Mouse (Mus musculus) hindlimb bud, embryonic 11.5 days (tissue): ENCODE results near the gene Kif26b.
A peak's percentile ranks its signal among the peaks of the same experiment; 100 is the strongest.

Experiments
- DNase-seq: peaks from one replicate; pipeline ENCODE4 v3.0.0-alpha.2; 2012; ENCODE audit warnings: low read depth, low spot score; ENCODE audit errors: extremely low spot score

Gene Kif26b

DNA sequence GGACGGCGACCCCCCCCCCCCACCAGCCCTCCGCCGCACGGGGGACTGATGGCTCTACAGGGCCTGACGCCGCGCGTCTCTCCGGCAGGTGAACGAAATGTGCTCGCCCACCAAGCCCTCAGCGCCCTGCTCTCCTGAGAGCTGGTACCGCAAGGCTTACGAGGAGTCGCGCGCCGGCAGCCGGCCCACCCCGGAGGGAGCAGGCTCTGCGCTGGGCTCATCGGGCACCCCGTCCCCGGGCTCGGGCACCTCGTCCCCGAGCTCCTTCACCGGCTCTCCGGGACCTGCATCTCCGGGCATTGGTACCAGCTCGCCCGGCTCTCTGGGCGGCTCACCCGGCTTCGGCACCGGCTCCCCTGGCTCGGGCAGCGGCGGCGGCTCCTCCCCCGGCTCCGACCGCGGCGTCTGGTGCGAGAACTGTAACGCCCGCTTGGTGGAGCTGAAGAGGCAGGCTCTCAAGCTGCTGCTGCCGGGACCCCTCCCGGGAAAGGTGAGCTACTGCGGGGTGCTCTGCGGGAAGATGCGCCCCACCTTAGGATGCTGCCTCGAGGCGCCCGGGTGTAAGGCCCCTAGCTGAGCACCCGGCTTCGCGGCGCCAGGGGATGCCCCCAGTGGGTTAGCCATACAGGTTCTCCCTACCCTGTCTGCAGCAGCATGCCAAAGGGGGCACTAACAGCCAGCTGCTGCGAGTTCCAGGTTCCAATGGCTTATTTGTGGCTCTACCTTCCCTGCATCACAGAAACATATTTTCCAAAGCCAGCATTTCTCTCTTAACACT lies 1.6 kb downstream of the Kif26b start:
- no peak for DNase-seq

DNA sequence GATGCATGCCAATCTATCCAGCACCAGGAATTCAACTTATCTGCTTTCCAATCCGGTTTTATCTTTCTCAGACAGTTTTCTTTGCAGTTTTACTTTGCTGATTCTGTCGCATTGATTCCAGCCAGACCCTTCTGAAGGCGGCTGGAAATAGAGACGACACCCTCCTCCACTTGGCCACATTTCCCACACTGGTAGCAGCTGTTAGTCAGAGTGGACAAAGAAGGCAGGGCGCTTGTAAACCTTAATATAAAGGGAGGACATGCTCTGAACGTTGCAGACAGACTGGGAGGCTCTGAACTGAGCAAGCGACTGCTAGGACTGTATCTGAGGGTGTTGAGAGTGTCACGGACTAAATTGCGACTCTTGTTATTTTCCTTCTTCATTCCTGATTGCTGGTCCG lies 11.3 kb downstream of the Kif26b start:
- no peak for DNase-seq

GRCm38 (mm10) chr1:178542415-178542814 lies 13.5 kb downstream of the Kif26b start:
- DNase-seq, result no peak

- DNase-seq, result no peak
Measured at GRCm38 (mm10) chr1:178542990-178543944, 14.3 kb downstream of the Kif26b start.

GRCm38 (mm10) chr1:178544585-178544984 lies 15.7 kb downstream of the Kif26b start:
- DNase-seq, result no peak

- DNase-seq, result no peak
Measured at GRCm38 (mm10) chr1:178549576-178549975, 20.7 kb downstream of the Kif26b start.

GRCm38 (mm10) chr1:178550477-178551047 lies 21.6 kb downstream of the Kif26b start:
- no peak for DNase-seq

DNA sequence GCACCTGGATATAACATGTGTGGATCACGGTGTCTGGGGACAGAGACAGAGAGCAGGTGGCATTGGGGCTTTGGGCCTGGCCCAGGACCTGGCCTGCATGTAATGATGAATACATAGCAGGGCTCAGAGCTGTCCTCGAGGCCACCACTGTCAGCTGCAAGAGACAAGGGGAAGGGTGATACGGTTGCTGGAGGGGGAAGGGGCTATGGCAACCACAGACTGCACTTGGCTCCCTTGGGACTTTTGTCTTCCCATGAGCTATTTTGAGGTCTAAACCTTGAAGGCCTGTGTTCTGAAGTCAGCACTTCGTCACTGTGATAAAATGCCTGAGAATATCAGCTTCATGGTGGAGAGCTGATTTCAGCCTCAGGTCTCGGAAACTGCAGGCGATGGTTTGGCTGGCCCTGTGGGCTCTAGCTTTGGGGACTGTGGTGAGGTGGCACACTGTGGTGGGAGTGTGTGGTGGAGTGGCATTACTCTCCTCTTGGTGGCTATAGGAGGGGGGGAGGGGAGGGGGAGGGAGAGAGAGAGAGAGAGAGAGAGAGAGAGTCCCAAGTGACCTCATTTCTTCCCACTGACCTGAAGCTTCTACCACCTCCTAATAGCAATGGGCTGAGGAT lies 23.5 kb downstream of the Kif26b start:
- no peak for DNase-seq

- no peak for DNase-seq
Measured at GRCm38 (mm10) chr1:178552898-178553284, 24.0 kb downstream of the Kif26b start.

GRCm38 (mm10) chr1:178556226-178556625 lies 27.3 kb downstream of the Kif26b start:
- no peak for DNase-seq

GRCm38 (mm10) chr1:178560043-178560442 lies 31.1 kb downstream of the Kif26b start:
- no peak for DNase-seq

DNA sequence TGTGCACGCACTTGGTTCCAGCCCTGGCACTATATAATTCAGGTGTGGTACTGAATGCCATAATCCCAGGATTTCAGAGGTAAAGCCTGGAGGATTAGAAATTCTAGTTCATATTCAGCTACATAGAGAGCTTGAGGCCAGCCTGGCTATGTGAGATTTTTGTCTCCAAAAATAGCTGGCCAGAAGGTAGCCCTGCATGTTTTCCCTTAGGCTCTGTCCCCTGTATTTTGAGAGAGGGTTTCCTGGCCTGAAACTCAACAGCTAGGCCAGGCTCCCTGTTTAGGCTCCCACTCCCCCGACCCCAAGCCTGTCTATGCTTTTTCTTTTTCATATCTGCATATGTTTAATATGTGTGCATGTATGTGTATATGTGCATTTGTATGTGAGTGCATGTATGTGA lies 34.9 kb downstream of the Kif26b start:
- no peak for DNase-seq

GRCm38 (mm10) chr1:178564800-178565199 lies 35.9 kb downstream of the Kif26b start:
- DNase-seq, result no peak

GRCm38 (mm10) chr1:178568551-178569545 lies 39.9 kb downstream of the Kif26b start:
- peak; percentile 70 for DNase-seq

DNA sequence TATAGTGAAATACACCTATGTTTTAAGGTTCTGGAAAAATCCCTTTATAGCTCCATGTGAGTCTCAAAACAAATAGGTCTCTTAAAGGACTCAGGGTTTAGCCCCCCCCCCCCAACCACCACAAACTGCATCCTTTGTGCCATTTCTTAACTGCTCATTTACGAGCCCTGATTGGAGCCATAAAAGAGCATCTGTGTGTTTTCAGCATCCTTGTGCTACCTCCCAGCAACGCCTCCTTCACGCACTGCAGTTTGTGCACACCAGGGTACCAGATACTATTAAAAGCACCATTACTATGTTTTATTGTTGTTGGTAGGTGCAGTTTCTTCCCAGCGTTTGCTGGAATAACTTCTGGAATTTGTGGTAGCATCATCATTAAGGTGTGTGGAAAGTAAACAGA lies 42.1 kb downstream of the Kif26b start:
- DNase-seq, result peak; percentile 42

GRCm38 (mm10) chr1:178571885-178572444 lies 43.0 kb downstream of the Kif26b start:
- DNase-seq, result no peak

DNA sequence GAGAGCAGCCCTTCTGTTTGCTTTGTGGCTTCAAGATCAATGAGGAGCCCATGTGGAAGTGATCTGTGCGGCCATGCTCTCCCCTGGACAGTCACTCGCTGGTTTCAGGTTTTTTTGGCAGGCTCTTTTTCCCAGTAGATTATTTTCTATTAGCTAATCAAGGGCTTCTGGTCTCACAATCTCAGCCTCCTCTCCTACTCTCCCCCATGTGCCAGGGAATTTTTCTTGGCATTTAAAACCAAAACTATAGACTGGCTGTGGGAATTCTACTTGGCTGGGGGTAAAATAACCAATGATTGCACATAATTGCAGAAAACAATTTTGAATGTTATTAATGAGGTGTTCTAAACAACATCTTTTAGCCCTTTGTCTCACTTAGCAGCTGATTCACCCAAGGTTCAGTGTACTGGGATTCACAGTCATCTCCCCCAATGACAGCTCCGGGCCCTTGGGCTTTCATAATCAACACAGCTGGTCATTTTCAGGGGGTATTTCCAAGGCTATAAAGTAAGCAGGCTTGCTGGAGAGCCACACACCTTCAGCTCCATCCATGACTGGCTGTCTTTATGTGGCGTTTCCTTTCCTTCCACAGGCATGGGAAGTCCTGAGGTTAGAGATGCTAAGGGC lies 44.6 kb downstream of the Kif26b start:
- DNase-seq, result no peak

DNA sequence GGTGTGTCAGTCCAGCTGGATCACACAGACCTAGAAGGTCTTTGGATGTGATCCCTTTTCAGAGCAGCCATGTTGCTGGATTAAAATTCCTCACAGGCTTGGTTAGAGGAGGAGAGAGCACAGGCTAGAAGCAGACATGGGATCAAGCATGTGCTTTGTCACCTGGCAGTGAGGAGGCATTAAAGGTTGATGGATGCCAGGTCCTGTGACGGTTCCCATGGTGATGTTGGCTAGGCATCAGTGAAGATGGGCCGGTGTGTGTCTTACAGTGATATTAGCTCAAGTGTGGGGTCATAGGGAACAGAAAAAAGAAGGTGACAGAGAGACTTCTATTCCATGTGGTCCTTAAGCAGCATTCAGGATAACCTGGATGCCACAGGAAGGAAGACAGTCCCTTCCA lies 46.8 kb downstream of the Kif26b start:
- DNase-seq, result no peak

DNA sequence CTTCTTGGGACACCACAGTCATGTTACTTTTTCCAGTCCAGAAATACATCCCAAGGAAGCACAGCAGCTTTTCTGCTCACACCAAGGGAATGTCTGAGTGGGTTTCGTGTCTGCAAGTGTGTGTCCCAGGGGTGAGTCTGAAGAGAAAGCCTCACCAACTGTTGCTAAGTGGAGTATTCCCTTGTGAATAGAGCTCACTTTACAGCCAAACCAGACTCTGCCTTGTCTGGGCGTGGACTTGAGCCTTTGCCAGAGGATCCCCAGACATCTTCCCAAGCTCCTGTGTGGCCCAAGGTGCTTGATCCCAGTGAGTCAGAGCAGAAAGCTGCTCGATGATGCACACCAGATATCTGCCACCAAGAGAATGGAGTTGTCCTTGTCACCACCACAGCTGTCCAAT lies 48.0 kb downstream of the Kif26b start:
- DNase-seq, result no peak
